Mouse (Mus musculus) midbrain, postnatal 0 days (tissue): ENCODE results near the gene Tbpl1. TPM values are rescaled to one million over a fixed set of nuclear protein-coding genes. Genes with fewer than 3 reads are reported as not detected.

Experiments used
- ATAC-seq: fragments of 200-750 bp; cut with Nextera tagmentation; 2 replicates; pipeline ENCODE4 v1.8.0; 2017; ENCODE audit warnings: moderate number of reproducible peaks, mild to moderate bottlenecking, moderate TSS enrichment, moderate library complexity; ENCODE audit not compliant: low FRiP score
- DNase-seq: peaks from one replicate; pipeline ENCODE4 v3.0.0-alpha.2; 2015; ENCODE audit warnings: low spot score
- H3K27ac ChIP-seq: fragments of 300-500 bp; sonication (generic); 2 replicates; pipeline ENCODE4 v1.5.1; 2014; ENCODE audit warnings: low read depth, mild to moderate bottlenecking, low read length, mixed read lengths
- H3K27me3 ChIP-seq: fragments of 300-500 bp; sonication (generic); 2 replicates; pipeline ENCODE4 v1.6.1; 2014; ENCODE audit warnings: low read length, control low read depth, mixed read lengths; ENCODE audit not compliant: insufficient read depth
- H3K36me3 ChIP-seq: fragments of 300-500 bp; sonication (generic); 2 replicates; pipeline ENCODE4 v1.6.1; 2014; ENCODE audit warnings: low read length, control low read depth, mixed read lengths; ENCODE audit not compliant: insufficient read depth
- H3K4me1 ChIP-seq: fragments of 300-500 bp; sonication (generic); 2 replicates; pipeline ENCODE4 v1.6.1; 2014; ENCODE audit warnings: mild to moderate bottlenecking, control low read depth, antibody characterized with exemption, low read length, mixed read lengths; ENCODE audit not compliant: insufficient read depth
- H3K4me2 ChIP-seq: fragments of 300-500 bp; sonication (generic); 2 replicates; pipeline ENCODE4 v1.6.1; 2014; ENCODE audit warnings: low read depth, mild to moderate bottlenecking, low read length, mixed read lengths; ENCODE audit not compliant: poor library complexity, severe bottlenecking
- H3K4me3 ChIP-seq: fragments of 300-500 bp; sonication (generic); 2 replicates; pipeline ENCODE4 v1.5.1; 2014; ENCODE audit warnings: low read depth, mild to moderate bottlenecking, low read length, moderate library complexity
- H3K9ac ChIP-seq: fragments of 300-500 bp; sonication (generic); replicated peaks from 2 replicates; pipeline ENCODE4 v1.6.1; 2014; ENCODE audit warnings: mild to moderate bottlenecking, low read length, moderate library complexity, mixed read lengths; ENCODE audit not compliant: poor library complexity, severe bottlenecking
- H3K9me3 ChIP-seq: fragments of 300-500 bp; sonication (generic); 2 replicates; pipeline ENCODE4 v1.6.1; 2016; ENCODE audit warnings: low read length, control low read depth
- CTCF ChIP-seq: IDR thresholded peaks from 2 replicates; pipeline ENCODE4 v1.5.1; 2016; ENCODE audit warnings: antibody characterized with exemption, mild to moderate bottlenecking
- WGBS: fragments of 180-500 bp; shearing (Covaris S2); extraction: QIAGEN DNeasy Blood & Tissue Kit; methylation state at CpG from one replicate; pipeline ENCODE4 v1.1.7; 2014; 5-methylcytosine and 5-hydroxymethylcytosine counted together
- polyA plus RNA-seq: library from polyadenylated mRNA; unstranded; fragments of >200 nt; fragmentation: Nextera tagmentation; extraction: Ambion mirVana; gene quantifications from 2 replicates; pipeline ENCODE4 v1.2.1, GENCODE M21; 2015
- total RNA-seq: library from RNA; depleted of rRNA; stranded (reverse); fragments of >200 nt; gene quantifications from 2 replicates; pipeline ENCODE4 v1.2.3, GENCODE M21; 2014

Tbpl1 gene
- total and polyA plus RNA-seq, 2 experiments from 2014 or later, result 36.6 to 62.2 TPM

DNA sequence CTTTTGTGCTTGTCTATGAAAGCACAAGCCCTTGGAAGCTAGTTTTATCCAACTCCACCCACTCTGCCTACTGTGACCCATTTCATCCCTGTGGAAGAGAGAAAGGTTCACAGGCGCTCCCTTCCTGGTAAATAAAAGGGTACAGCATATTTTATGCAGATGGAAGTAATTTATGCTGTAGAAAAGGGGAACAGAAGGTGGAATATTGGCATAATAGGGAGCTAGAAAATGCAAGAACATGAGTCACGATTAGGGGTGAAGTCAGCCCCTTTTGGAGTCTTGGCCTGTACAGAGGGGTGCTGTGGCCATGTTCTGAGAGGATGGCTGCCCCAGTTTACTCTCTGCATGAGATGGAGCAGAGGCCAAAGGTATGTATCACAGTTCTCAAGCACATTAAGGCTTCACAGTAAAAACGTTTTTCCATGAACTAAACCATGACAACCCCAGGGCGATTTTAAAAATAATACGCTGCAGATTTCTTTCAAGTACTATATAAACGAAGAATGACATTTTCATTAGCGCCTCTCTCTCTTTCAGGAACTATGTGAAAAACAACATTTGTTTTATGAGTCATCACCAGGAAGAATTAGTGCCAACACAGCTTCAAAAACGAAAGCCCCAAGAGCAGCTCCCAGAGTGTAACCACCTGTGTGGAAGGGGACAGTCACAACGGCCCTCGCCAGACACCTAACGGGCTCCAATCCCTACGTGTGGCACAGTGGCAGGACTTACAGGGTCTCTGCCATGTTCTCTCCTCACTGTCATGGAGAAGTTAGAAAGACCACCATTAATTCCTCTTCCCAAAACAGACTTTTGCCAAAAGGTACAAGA, 30.0 kb downstream of the Tbpl1 start:
- no peak overlapping the region for H3K27ac ChIP-seq
- no peak overlapping the region for H3K4me2 ChIP-seq
- no peak overlapping the region for H3K4me3 ChIP-seq
- H3K27me3 ChIP-seq, result no peaks in the 10 kb centered on the region
- TF ChIP-seq CTCF, result no peak
- H3K9me3 ChIP-seq, result no peaks in the 10 kb centered on the region
- no peak overlapping the region for H3K9ac ChIP-seq
- ATAC-seq, result no peak
- no peaks in the 10 kb centered on the region for H3K4me1 ChIP-seq
- no peak for DNase-seq
- peaks cover 13% of the 10 kb centered on the region for H3K36me3 ChIP-seq
- 73% methylated on average over 12 of the region's 12 CpGs for WGBS

DNA sequence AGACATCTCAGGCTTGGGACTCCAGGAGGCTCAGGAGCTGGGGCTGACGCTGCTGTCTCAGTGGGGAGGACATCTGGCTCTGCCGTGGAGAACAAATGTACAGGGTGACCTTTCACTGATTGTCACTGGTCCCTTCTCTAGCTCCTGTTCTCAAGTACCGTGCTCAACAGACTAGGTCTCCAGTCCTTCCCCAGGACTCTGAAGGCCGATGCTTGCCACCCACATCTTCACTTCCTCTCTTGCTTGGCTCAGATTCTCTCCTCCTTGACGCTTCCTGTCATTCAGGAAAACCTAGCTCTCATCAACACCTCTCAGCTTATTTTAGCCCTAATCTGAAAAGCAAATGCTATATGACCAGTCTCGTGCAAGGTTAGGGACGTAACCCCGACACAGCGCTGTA, 31.0 kb downstream of the Tbpl1 start:
- DNase-seq (no peak), ATAC-seq (no peak)
- Histone ChIP-seq H3K9ac (no peak overlapping the region), H3K27me3 (no peaks in the 10 kb centered on the region), H3K4me1 (no peaks in the 10 kb centered on the region), H3K36me3 (peaks cover 7% of the 10 kb centered on the region; the same call in 1 of the 2 replicates), H3K27ac (no peak overlapping the region), H3K4me3 (no peak overlapping the region), H3K9me3 (no peaks in the 10 kb centered on the region), H3K4me2 (no peak overlapping the region)
- no peak for TF ChIP-seq CTCF
- WGBS, result 86% methylated on average over 9 of the region's 9 CpGs

DNA sequence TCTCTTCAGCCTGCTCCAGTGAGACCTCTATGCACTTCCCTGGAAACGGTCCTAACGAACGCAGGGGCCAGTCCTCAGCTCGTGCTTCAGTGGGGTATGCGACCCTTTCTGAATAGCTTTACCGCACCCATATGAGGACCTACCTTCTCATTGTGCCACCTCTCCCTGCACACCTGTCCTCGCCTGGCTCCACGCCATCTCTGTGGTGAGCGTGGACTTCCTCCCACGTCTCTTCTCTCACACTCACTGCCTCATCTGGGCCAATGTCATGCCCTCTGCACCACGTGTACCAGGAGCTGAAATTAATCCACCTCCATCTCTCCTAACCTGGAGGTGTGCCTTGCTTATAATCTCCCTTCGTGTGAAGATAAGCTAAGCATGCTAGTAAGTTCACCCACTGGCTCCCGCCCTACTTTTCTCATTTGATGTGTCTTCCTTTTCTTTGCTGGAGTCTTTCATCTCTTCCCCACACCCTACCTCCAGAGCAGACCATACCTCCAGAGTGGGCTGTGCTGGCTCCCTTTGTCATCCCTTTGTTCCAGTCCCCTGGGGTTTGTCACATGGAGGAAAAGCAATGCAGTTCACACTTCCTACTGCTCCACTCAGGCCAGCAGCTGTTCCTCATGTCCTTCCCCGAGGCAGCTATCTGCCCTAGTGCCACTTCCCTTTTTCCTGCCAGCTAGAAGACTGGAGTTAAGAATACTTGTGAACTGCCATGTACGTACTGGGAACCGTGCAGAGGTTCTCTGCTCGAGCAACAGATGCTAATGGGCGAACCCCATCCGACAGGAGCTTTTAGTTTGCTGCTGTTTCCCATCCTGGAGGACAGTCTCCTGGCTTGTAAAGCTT, 32.0 kb downstream of the Tbpl1 start:
- WGBS, result 79% methylated on average over 19 of the region's 19 CpGs
- ATAC-seq (no peak), DNase-seq (no peak)
- Histone ChIP-seq H3K9ac (no peak overlapping the region), H3K4me3 (no peak overlapping the region), H3K27me3 (no peaks in the 10 kb centered on the region), H3K36me3 (peaks cover 3% of the 10 kb centered on the region; the same call in 1 of the 2 replicates), H3K4me2 (no peak overlapping the region), H3K4me1 (no peaks in the 10 kb centered on the region), H3K27ac (no peak overlapping the region), H3K9me3 (no peaks in the 10 kb centered on the region)
- TF ChIP-seq CTCF, result no peak

DNA sequence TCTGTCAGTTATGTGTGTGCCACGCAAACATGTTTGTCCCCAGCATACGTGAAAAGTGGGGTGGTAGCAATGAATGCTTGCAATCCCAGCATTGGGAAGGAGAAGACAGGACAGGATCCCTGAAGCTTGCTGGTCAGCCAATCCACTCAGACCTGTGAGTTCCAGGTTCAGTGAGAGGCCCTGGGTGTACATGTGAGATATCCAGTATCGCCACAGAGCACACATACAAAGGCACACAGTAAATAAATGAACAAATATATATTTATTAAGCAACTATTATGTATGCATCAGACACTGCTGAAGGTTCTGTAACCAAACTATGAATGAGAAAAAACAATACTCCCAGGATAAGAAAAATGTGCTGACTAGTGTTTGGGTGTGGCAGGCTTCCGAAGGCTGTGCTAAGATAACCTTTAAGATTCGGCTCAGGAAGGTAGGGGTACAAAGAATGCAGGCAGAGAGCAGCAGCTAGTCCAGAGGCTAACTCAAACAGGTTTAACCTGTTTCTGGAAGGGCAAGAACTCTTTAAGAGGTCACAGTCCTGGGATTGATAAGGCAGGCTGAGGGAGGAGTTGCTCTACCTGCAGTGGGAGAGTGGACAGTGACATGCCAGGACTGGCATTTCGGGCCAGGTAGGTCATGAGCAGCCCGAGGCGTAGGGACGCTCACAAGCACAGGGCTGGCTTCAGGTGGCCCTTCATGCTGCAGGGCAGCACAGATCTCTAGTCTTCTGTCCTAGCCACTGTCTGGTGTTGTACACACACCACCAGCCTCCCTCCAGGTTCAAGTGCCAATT, 33.4 kb downstream of the Tbpl1 start:
- H3K4me1 ChIP-seq, result no peaks in the 10 kb centered on the region
- no peaks in the 10 kb centered on the region for H3K9me3 ChIP-seq
- H3K4me2 ChIP-seq, result no peak overlapping the region
- H3K9ac ChIP-seq, result no peak overlapping the region
- no peak overlapping the region for H3K4me3 ChIP-seq
- ATAC-seq (no peak), DNase-seq (no peak)
- no peak overlapping the region for H3K27ac ChIP-seq
- H3K27me3 ChIP-seq, result no peaks in the 10 kb centered on the region
- 96% methylated on average over 9 of the region's 9 CpGs for WGBS
- no peak for TF ChIP-seq CTCF
- 0 out of 2 replicates have a peak, but pooled peaks cover 3% of the 10 kb centered on the region for H3K36me3 ChIP-seq

DNA sequence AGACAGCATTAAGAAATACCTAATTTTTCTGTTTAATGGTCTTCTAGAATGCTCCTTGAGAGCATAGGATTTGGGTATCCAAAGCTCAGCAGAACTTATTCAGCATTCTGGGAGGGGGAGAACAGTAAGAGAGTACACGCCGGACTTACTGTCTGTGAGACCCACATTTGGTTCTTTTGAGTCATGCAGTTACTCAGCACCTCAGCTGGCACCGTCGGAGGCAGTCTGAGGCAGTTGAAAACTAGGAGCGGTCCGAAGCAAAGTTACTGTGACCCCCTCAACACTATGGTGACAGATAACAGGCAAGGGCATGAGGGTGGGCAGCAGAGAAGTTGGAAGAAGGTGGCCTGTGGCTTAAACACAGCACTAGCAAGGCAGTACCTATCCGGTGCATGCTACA, 34.9 kb downstream of the Tbpl1 start:
- Histone ChIP-seq H3K27ac (0 out of 2 replicates have a peak overlapping the region, but pooled peaks have one; percentile 28), H3K4me2 (no peak overlapping the region), H3K4me3 (no peak overlapping the region), H3K9me3 (no peaks in the 10 kb centered on the region), H3K4me1 (no peaks in the 10 kb centered on the region), H3K9ac (no peak overlapping the region), H3K36me3 (0 out of 2 replicates have a peak, but pooled peaks cover 3% of the 10 kb centered on the region), H3K27me3 (no peaks in the 10 kb centered on the region)
- 87% methylated on average over 7 of the region's 7 CpGs for WGBS
- ATAC-seq, result no peak
- no peak for TF ChIP-seq CTCF
- no peak for DNase-seq
